Mouse (Mus musculus) heart, postnatal 0 days (tissue): ENCODE data around the gene Antxr1. TPM values are rescaled to one million over a fixed set of nuclear protein-coding genes. Genes with fewer than 3 reads are reported as not detected.
A peak's percentile ranks its signal among the peaks of the same experiment; 100 is the strongest.

Experiments
- ATAC-seq: fragments of 200-750 bp; cut with Nextera tagmentation; 2 replicates; pipeline ENCODE4 v1.8.0; 2017; ENCODE audit warnings: low read depth, moderate number of reproducible peaks, moderate library complexity; ENCODE audit not compliant: insufficient read depth
- DNase-seq: peaks from one replicate; pipeline ENCODE4 v3.0.0-alpha.2; 2016; ENCODE audit warnings: low spot score
- H3K27ac ChIP-seq: fragments of 300-500 bp; sonication (generic); 2 replicates; pipeline ENCODE4 v1.5.1; 2014; ENCODE audit warnings: low read depth, mild to moderate bottlenecking
- H3K27me3 ChIP-seq: fragments of 300-500 bp; sonication (generic); 2 replicates; pipeline ENCODE4 v1.6.1; 2014; ENCODE audit warnings: low read length, mixed read lengths; ENCODE audit not compliant: control insufficient read depth, insufficient read depth
- H3K36me3 ChIP-seq: fragments of 300-500 bp; sonication (generic); replicated peaks from 2 replicates; pipeline ENCODE4 v1.6.1; 2014; ENCODE audit warnings: low read length, mixed read lengths; ENCODE audit not compliant: control insufficient read depth, insufficient read depth
- H3K4me1 ChIP-seq: fragments of 300-500 bp; sonication (generic); 2 replicates; pipeline ENCODE4 v1.6.1; 2014; ENCODE audit warnings: antibody characterized with exemption; ENCODE audit not compliant: control insufficient read depth, insufficient read depth
- H3K4me2 ChIP-seq: fragments of 300-500 bp; sonication (generic); 2 replicates; pipeline ENCODE4 v1.6.1; 2014; ENCODE audit warnings: low read depth, mild to moderate bottlenecking, low read length, moderate library complexity
- H3K4me3 ChIP-seq: fragments of 300-500 bp; sonication (generic); 2 replicates; pipeline ENCODE4 v1.5.1; 2014; ENCODE audit warnings: low read depth, low read length
- H3K9ac ChIP-seq: fragments of 300-500 bp; sonication (generic); replicated peaks from 2 replicates; pipeline ENCODE4 v1.6.1; 2014; ENCODE audit warnings: low read depth, low read length, mixed read lengths
- H3K9me3 ChIP-seq: fragments of 300-500 bp; sonication (generic); replicated peaks from 2 replicates; pipeline ENCODE4 v1.6.1; 2016; ENCODE audit warnings: low read length; ENCODE audit not compliant: control insufficient read depth
- CTCF ChIP-seq: IDR thresholded peaks from 2 replicates; pipeline ENCODE4 v1.5.1; 2016; ENCODE audit warnings: antibody characterized with exemption, control low read depth, low read depth
- EP300 ChIP-seq: IDR thresholded peaks from 2 replicates; pipeline ENCODE4 v1.6.1; 2016; ENCODE audit warnings: antibody characterized with exemption, low read depth
- WGBS: fragments of 180-500 bp; shearing (Covaris S2); extraction: QIAGEN DNeasy Blood & Tissue Kit; methylation state at CpG from one replicate; pipeline ENCODE4 v1.1.7; 2014; 5-methylcytosine and 5-hydroxymethylcytosine counted together
- polyA plus RNA-seq: library from polyadenylated mRNA; unstranded; fragments of >200 nt; fragmentation: Nextera tagmentation; extraction: Ambion mirVana; gene quantifications from 2 replicates; pipeline ENCODE4 v1.2.1, GENCODE M21; 2015
- total RNA-seq: library from RNA; depleted of rRNA; stranded (reverse); fragments of >200 nt; gene quantifications from 2 replicates; pipeline ENCODE4 v1.2.3, GENCODE M21; 2014; ENCODE audit warnings: low replicate concordance

Antxr1 gene
- total and polyA plus RNA-seq, 2 experiments from 2014 or later, result 2.6 to 18.7 TPM

GRCm38 (mm10) chr6:87257981-87258775 lies 77.4 kb downstream of the Antxr1 start:
- no peak overlapping the region for H3K4me3 ChIP-seq
- no peaks in the 10 kb centered on the region for H3K36me3 ChIP-seq
- no peaks in the 10 kb centered on the region for H3K27me3 ChIP-seq
- DNase-seq (no peak), ATAC-seq (no peak)
- no peak overlapping the region for H3K27ac ChIP-seq
- WGBS, result 72% methylated on average over 7 of the region's 7 CpGs
- H3K4me1 ChIP-seq, result peaks cover 6% of the 10 kb centered on the region
- no peak for TF ChIP-seq CTCF
- no peak for TF ChIP-seq EP300
- no peak overlapping the region for H3K9ac ChIP-seq
- H3K9me3 ChIP-seq, result no peaks in the 10 kb centered on the region
- H3K4me2 ChIP-seq, result no peak overlapping the region

DNA sequence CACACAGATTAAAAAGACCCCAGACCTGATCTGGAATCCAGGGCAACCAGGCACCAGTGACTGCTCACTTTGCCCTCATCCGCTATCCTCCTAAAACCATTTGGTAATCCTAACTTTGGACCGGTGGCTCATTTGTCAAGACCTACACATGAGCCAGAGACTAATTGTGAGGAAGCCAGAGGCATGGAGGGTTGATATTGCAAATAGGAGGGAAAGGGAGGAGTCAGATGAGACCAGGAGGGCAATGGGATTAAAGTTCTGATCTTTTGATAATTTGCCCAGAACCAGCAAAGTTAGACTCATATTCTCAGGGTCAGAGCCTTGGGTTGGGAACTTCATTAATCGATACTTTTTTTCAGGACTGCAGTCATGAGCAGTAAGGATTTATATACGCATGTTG lies 78.2 kb downstream of the Antxr1 start:
- ATAC-seq, result no peak
- Histone ChIP-seq H3K9ac (no peak overlapping the region), H3K36me3 (no peaks in the 10 kb centered on the region), H3K4me1 (peaks cover 6% of the 10 kb centered on the region), H3K4me3 (no peak overlapping the region), H3K9me3 (no peaks in the 10 kb centered on the region), H3K27ac (no peak overlapping the region), H3K27me3 (no peaks in the 10 kb centered on the region), H3K4me2 (no peak overlapping the region)
- WGBS, result 94% methylated on average over 4 of the region's 4 CpGs
- TF ChIP-seq CTCF (no peak), EP300 (no peak)
- no peak for DNase-seq

DNA sequence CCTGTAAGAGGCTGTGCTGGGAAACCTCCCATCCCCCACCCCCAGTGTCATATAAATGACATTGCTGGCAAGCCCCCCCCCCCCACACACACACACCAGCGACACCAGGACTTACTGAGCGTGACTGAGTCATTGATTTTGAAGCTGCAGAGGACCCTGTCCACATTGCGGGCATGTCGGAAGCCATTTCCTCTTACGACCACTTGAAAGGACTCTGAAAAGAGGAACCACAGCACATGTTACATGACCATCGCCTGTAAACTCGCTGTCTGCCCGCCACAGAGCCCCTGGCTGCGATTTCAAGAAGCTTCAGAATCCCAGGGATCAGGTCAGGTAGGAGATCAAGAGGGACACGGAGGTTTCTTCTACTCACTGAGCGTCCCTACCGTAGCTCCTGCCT lies 80.0 kb downstream of the Antxr1 start:
- ATAC-seq (no peak), DNase-seq (no peak)
- WGBS, result 82% methylated on average over 12 of the region's 12 CpGs
- no peak overlapping the region for H3K4me2 ChIP-seq
- no peaks in the 10 kb centered on the region for H3K9me3 ChIP-seq
- H3K36me3 ChIP-seq, result no peaks in the 10 kb centered on the region
- no peak overlapping the region for H3K9ac ChIP-seq
- peaks cover 6% of the 10 kb centered on the region for H3K4me1 ChIP-seq
- TF ChIP-seq CTCF, result no peak
- TF ChIP-seq EP300, result no peak
- H3K27ac ChIP-seq, result no peak overlapping the region
- no peaks in the 10 kb centered on the region for H3K27me3 ChIP-seq
- H3K4me3 ChIP-seq, result no peak overlapping the region

DNA sequence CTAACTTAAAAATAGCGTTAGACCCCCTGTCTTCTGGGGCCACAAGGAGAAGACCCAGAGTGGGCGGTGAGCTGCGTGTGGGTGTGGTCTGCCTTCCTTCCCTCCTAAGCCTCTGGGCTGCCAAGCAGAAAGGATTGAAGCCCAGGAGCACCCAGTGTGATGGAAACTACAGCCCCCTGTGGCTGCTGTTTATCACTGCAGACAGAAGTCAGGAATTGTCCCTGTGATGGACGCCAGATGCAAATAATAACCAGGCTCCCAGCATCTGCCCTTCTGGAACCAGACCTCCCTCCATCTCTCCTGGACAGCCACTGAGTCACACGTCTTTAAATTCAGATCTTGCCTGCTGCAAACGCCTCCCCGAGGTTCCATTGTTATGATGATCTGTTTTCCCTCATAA lies 80.9 kb downstream of the Antxr1 start:
- ATAC-seq, result no peak
- WGBS, result 26% methylated on average over 7 of the region's 7 CpGs

GRCm38 (mm10) chr6:87251716-87252115 lies 83.9 kb downstream of the Antxr1 start:
- Histone ChIP-seq H3K9ac (no peak overlapping the region), H3K27me3 (no peaks in the 10 kb centered on the region), H3K4me2 (no peak overlapping the region), H3K27ac (no peak overlapping the region), H3K4me3 (no peak overlapping the region), H3K36me3 (no peaks in the 10 kb centered on the region), H3K4me1 (0 out of 2 replicates have a peak, but pooled peaks cover 8% of the 10 kb centered on the region), H3K9me3 (no peaks in the 10 kb centered on the region)
- no peak for DNase-seq
- 87% methylated on average over 5 of the region's 5 CpGs for WGBS
- TF ChIP-seq CTCF (no peak), EP300 (no peak)
- no peak for ATAC-seq

More for the DNA sequence above, 80.9 kb downstream of the Antxr1 start:
- Histone ChIP-seq H3K4me2 (no peak overlapping the region), H3K27ac (no peak overlapping the region), H3K9ac (no peak overlapping the region), H3K4me3 (no peak overlapping the region), H3K36me3 (no peaks in the 10 kb centered on the region), H3K9me3 (no peaks in the 10 kb centered on the region), H3K27me3 (no peaks in the 10 kb centered on the region), H3K4me1 (peaks cover 6% of the 10 kb centered on the region)
- peak; percentile 47; the same call in 1 of the 2 replicates for TF ChIP-seq CTCF
- TF ChIP-seq EP300, result no peak
- DNase-seq, result peak; percentile 36

DNA sequence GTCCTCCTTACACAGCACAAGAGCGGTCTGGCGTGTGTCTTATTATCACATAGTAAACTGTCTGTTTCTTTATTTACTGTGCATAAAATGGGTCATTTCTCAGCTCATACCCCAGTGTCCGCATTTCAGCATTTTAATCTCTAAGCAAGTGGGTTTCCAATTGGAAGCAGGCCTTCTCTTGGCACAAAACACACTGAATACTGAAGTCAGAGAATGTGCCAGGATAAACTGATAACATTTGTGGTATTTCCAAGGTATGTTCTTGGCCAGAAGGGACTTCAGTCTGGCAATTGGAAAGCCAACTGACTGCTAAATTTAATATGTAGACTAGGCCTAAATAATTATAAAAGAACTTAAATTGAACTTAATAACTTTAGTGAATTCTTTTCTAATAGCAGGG lies 84.9 kb downstream of the Antxr1 start:
- DNase-seq, result no peak
- WGBS, result 71% methylated on average over 3 of the region's 3 CpGs
- no peaks in the 10 kb centered on the region for H3K9me3 ChIP-seq

More for the DNA sequence above, 84.9 kb downstream of the Antxr1 start:
- Histone ChIP-seq H3K27ac (no peak overlapping the region), H3K36me3 (no peaks in the 10 kb centered on the region), H3K4me1 (0 out of 2 replicates have a peak, but pooled peaks cover 8% of the 10 kb centered on the region), H3K4me3 (no peak overlapping the region), H3K27me3 (no peaks in the 10 kb centered on the region), H3K9ac (no peak overlapping the region), H3K4me2 (no peak overlapping the region)
- no peak for ATAC-seq
- TF ChIP-seq CTCF (no peak), EP300 (no peak)
